Mouse (Mus musculus) stomach, postnatal 0 days (tissue): ENCODE measurements around the gene Ppard.

Experiments used
- CTCF ChIP-seq: IDR thresholded peaks from 2 replicates; pipeline ENCODE4 v1.5.1; 2016; ENCODE audit warnings: antibody characterized with exemption, low read depth, mild to moderate bottlenecking, moderate library complexity
- EP300 ChIP-seq: optimal IDR thresholded peaks from 2 replicates; pipeline ENCODE3; 2016; ENCODE audit warnings: antibody characterized with exemption

- TF ChIP-seq EP300 (no peak), CTCF (no peak)
These were observed 50.7 kb downstream of the Ppard start for GRCm38 (mm10) chr17:28283199-28283598.
